Mouse (Mus musculus) mouse embryonic stem cell (cell line): ENCODE data around the gene Srrm1.

ENCODE experiments used
- in situ Hi-C, 2 experiments: fragments of 300-500 bp; cut with MboI; formaldehyde crosslinking; loops; 1 replicate in 1 of 2; 3 replicates in 1 of 2; pipeline ENCODE4 v1.14.3; 2019 to 2020; ENCODE audit warnings: low sequenced_read_pairs in 2 of 2, low pct_unique_long_range_greater_than_20kb in 1 of 2, mixed read lengths in 1 of 2; ENCODE audit not compliant: unreplicated experiment in 1 of 2

The Srrm1 gene

GRCm38 (mm10) chr4:135357221-135357920, 4.2 kb upstream of the Srrm1 start:
- in situ Hi-C loops = loop anchor here in 1 of 2 experiments (10.0 kb wide), 1 partner anchor 137 kb away; the partner anchor contains the start of genes Nipal3 and Stpg1

- in situ Hi-C loops = loop anchor here in 1 of 2 experiments (10.0 kb wide), 1 partner anchor 139 kb away; the partner anchor contains the start of genes Nipal3 and Stpg1
Measured at GRCm38 (mm10) chr4:135355886-135356550, 2.9 kb upstream of the Srrm1 start.

GRCm38 (mm10) chr4:135354751-135355150, 1.6 kb upstream of the Srrm1 start:
- in situ Hi-C loops = loop anchor here in 1 of 2 experiments (10.0 kb wide), 1 partner anchor 140 kb away; the partner anchor contains the start of genes Nipal3 and Stpg1

GRCm38 (mm10) chr4:135353794-135354450, 801 bp upstream of the Srrm1 start:
- in situ Hi-C loops = loop anchor here in 1 of 2 experiments (10.0 kb wide), 1 partner anchor 141 kb away; the partner anchor contains the start of genes Nipal3 and Stpg1

GRCm38 (mm10) chr4:135352326-135353065, 625 bp downstream of the Srrm1 start:
- in situ Hi-C loops = loop anchor here in 1 of 2 experiments (10.0 kb wide), 1 partner anchor 142 kb away; the partner anchor contains the start of genes Nipal3 and Stpg1

GRCm38 (mm10) chr4:135337376-135337942, 15.7 kb downstream of the Srrm1 start:
- in situ Hi-C loops = no loop called here

- in situ Hi-C loops = no loop called here
Measured at GRCm38 (mm10) chr4:135336023-135336357, 17.1 kb downstream of the Srrm1 start.

GRCm38 (mm10) chr4:135335327-135336022, 17.6 kb downstream of the Srrm1 start:
- in situ Hi-C loops = no loop called here

GRCm38 (mm10) chr4:135326469-135326868, 26.7 kb downstream of the Srrm1 start:
- in situ Hi-C loops = no loop called here

- in situ Hi-C loops = no loop called here
Measured at GRCm38 (mm10) chr4:135326046-135326445, 27.1 kb downstream of the Srrm1 start.

- in situ Hi-C loops = no loop called here
Measured at GRCm38 (mm10) chr4:135323021-135323420, 30.1 kb downstream of the Srrm1 start.

GRCm38 (mm10) chr4:135317966-135318365, 35.2 kb downstream of the Srrm1 start:
- in situ Hi-C loops = loop anchor here (5.0 to 10.0 kb wide), 3 partner anchors 51 to 96 kb away; no protein-coding TSS in a partner anchor

GRCm38 (mm10) chr4:135317539-135317938, 35.6 kb downstream of the Srrm1 start:
- in situ Hi-C loops = loop anchor here (5.0 to 10.0 kb wide), 3 partner anchors 50 to 95 kb away; no protein-coding TSS in a partner anchor

- in situ Hi-C loops = loop anchor here (5.0 to 10.0 kb wide), 3 partner anchors 48 to 93 kb away; no protein-coding TSS in a partner anchor
Measured at GRCm38 (mm10) chr4:135315287-135315686, 37.8 kb downstream of the Srrm1 start.

- in situ Hi-C loops = loop anchor here in 1 of 2 experiments (10.0 kb wide), 1 partner anchor 90 kb away; no protein-coding TSS in a partner anchor
Measured at GRCm38 (mm10) chr4:135314419-135314832, 38.7 kb downstream of the Srrm1 start.

- in situ Hi-C loops = loop anchor here in 1 of 2 experiments (10.0 kb wide), 1 partner anchor 89 kb away; no protein-coding TSS in a partner anchor
Measured at GRCm38 (mm10) chr4:135313761-135314241, 39.3 kb downstream of the Srrm1 start.

GRCm38 (mm10) chr4:135313111-135313691, 39.9 kb downstream of the Srrm1 start:
- in situ Hi-C loops = loop anchor here in 1 of 2 experiments (10.0 kb wide), 1 partner anchor 88 kb away; no protein-coding TSS in a partner anchor
